Mouse (Mus musculus): Measurements from ENCODE around the gene Pramel1.

DNA sequence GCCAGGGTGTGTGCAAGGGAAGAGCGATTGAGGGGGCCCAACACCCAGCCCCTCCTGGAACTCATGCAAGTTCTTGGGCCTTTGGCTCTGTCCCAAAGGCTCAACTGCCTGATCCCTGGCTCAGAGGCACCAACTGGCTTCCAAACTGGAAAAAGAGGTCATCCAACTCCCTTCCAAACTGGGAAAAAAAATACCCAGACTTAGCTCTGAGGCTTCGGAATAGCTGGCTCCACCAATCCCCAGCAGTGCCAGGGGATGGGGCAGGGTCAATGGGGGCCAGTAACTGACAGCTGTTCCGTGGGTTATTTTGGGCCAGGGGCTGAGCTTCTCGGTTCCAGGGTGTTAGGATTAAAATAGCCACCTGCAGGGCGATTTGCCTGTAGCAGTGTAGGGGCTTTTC lies 45.5 kb upstream of the Pramel1 start:
- no peak for TF ChIP-seq CTCF (conservative IDR thresholded peaks at IDR 0.05; ENCODE audit: low read length)
- no peak for TF ChIP-seq NANOG (IDR thresholded peaks at IDR 0.05; ENCODE audit: borderline replicate concordance, low read length)
- TF ChIP-seq POU5F1 (IDR thresholded peaks at IDR 0.05; ENCODE audit: borderline replicate concordance, low read length), result no peak
